Mouse (Mus musculus) brown adipose tissue, adult 24 weeks (tissue): ENCODE results near the gene Ldoc1. TPM values are rescaled to one million over a fixed set of nuclear protein-coding genes. Genes with fewer than 3 reads are reported as not detected.

Experiments
- H3K27ac ChIP-seq: fragments of 200-500 bp; replicated peaks from 2 replicates; pipeline ENCODE4 v1.5.1; 2012; ENCODE audit warnings: low read depth, mild to moderate bottlenecking, low read length
- H3K4me1 ChIP-seq: fragments of 200-500 bp; 2 replicates; pipeline ENCODE4 v1.6.1; 2012; ENCODE audit warnings: low read length, mixed read lengths; ENCODE audit not compliant: control insufficient read depth, insufficient read depth, insufficient read length
- H3K4me3 ChIP-seq: fragments of 200-500 bp; 2 replicates; pipeline ENCODE4 v1.5.1; 2012; ENCODE audit warnings: low read depth, mild to moderate bottlenecking, low read length, moderate library complexity; ENCODE audit not compliant: insufficient read depth
- polyA plus RNA-seq: library from polyadenylated mRNA; stranded (reverse); fragments of >200 nt; gene quantifications from 2 replicates; pipeline ENCODE4 v1.2.4, GENCODE M21; 2012; ENCODE audit not compliant: missing spikeins, insufficient read depth, insufficient read length

The Ldoc1 gene
- polyA plus RNA-seq, result not detected in 2 replicates

DNA sequence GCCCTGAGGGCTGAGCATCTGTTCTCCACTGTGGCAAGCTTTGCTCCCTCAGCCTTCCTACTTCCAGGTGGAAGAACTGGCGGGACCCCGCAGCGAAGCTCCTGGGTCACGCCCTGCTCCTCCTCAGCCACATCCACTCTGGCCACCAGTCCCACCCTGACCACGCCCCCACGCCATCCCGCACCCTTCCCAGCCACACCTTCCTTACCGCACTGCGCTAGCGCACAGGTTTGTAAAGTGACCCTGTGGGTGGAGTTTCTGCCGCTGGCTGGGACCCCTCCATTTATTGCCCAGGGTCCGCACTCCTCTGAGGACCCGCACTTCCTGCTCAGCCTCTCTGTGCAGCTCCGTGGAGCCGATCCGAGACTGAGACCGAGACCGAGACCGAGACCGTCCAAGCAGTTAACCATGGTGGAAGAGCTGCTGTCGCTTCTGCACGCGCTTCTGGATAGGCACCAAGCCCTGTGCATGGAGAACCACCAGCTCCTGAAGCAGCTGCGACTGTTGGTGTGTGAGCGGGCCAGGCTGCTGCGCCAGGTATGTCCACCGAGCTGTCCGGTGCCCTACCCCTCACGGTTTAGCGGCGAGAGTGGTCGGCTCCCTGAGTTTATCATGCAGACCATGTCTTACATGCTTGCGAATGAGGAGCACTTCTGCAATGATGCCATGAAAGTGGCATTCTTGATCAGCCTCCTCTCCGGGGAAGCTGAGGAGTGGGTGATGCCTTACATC, at the start of gene Ldoc1:
Gene Ldoc1 (plus strand): TSS at position 196 of the 732 bp plus-strand sequence.
- H3K27ac ChIP-seq, result no peak within 1 kb of the TSS
- no peaks in the 10 kb centered on the region for H3K4me1 ChIP-seq
- no peak within 1 kb of the TSS for H3K4me3 ChIP-seq

DNA sequence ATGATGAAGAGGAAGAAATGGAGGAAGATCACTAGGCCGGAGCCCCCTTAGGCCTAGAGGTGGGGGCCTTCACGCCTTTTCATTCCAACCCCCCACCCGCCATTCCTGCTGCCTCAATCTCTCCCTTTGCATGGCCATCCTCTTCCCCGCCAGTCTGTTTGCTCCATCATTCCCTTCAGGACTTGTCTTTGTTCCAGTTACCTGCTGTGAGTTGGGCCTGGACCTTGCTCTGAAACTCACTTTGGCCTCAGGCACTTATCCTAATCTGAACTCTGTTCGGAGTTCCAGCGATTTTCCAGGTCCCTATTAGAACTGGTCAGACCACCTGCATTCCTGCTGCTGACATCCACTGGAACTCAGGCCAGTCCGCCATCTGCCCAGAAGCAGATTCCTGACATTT, 834 bp downstream of the Ldoc1 start:
- Histone ChIP-seq H3K27ac (no peak overlapping the region), H3K4me1 (no peaks in the 10 kb centered on the region), H3K4me3 (no peak overlapping the region)

DNA sequence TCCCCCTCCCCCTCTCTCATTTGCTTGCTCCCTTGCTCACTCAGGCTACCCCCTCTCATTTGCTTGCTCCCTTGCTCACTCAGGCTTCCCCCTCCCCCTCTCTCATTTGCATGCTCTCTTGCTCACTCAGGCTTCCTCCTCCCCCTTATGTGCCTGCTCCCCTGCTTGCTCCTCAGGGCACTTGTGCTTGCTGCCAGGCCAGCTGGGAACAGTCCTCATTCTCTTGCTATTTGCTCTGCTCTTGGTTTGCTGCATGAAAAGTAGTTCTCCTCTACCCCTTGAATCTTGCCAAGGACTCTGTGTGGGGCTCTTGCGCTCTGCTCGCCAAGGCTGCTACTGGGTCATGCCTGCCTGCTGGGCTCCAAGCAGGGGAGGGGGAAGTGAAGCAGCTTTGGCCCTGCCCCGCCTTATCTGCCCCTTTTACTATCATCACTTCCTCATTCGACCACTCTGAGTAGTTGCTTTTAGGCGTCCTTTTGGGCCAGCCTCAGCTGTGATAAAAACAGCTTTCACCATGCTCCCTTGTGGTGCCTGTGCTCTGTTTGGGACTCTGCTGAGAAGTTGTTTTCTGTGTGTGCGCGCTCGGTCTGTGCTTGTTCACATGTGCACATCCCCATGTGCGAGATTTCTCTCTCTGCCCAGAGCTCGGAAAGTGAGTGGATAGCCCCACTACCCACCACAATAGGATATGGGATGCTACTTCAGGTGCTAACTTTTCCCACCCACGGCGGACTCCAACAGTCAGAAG, 13.2 kb downstream of the Ldoc1 start:
- H3K4me3 ChIP-seq, result no peak overlapping the region
- H3K4me1 ChIP-seq, result no peaks in the 10 kb centered on the region
- H3K27ac ChIP-seq, result no peak overlapping the region

DNA sequence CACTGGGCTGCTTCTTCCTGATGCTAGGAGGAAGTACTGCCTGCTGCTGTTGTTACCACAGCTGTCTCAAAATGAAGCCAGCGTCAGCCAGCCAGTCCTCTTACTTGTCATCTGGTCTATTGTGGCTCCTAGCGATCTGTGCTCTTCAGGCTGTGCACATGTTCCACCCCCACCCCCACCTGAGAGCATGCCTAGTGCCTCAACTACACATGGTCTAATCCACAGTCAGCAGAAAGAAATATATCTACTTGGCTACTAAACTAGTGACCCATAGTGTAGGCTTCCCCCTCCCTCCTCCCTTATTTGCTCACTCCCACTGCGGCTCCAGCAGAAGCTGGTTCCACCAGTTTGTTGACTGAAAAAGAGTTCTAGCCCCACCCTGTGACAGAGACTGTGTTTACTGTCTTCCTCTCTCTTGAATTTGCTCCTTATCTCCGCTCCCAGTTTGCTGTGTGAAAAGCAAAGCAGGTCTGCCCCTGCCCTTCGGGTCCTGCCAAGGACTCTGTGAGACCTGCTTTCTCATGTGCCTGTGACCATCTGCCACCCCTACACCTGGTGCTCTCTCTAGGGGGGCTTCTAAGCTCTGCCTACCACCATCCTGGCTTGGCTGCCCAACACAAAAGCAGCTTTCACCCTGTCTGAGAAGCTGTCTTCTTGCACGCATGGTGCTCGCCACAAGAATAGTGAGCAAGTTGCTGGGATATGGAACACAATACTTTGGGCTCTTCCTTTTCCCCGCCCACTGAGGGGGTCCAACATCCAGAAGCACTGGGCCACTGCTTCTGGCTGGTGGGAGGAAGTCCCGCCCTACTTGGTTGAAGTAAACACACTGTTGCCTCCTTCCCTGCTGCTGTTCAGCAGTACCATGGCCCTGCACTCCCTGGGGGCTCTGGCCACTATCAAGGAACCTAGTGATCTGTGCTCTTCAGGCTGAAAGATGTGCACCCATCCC, 14.0 kb downstream of the Ldoc1 start:
- Histone ChIP-seq H3K27ac (no peak overlapping the region), H3K4me1 (no peaks in the 10 kb centered on the region), H3K4me3 (no peak overlapping the region)

DNA sequence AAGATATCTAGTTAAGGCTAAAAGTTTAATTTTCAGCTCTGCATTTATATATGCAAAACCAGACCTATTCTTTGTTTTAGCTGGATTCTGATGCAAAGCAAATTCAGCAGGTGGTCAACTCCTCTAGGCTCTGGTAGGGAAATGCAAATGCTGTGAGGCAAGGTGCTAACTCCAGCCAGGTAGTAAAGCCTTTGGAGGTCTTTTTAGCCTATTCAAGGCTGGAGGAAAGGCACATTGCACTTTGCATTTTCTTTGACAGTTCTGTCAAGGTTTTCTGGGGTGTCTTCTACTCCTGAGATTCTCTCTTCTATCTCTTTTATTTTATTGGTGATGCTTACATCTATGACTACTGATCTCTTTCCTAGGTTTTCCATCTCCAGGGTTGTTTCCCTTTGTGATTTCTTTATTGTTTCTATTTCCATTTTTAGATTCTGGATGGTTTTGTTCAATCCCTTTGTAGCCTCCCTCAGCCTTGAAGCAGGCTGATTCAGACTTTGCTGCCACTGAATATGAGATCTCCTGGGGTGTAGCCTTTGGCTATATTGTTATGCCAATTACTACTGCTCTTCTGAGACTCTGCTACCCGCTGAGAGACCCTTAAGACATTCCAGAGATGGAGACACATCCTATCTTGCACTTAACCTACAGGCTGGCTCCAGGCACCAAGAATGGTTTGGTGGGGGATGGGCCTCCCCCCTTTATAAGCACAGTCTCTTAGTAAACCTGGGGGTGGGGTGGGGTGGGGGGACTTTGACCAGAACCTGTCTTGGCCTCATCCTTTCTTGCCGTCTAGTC, 18.4 kb downstream of the Ldoc1 start:
- H3K4me3 ChIP-seq, result no peak overlapping the region
- H3K27ac ChIP-seq, result no peak overlapping the region
- H3K4me1 ChIP-seq, result no peaks in the 10 kb centered on the region
